Mouse (Mus musculus): ENCODE data around the gene Card14.
A peak's percentile ranks its signal among the peaks of the same experiment; 100 is the strongest.
"Not testable (repeated sequence)": the region's sequence is repeated elsewhere in the genome, so short reads cannot be mapped to it uniquely, and the experiment has no call there.

Gene Card14

DNA sequence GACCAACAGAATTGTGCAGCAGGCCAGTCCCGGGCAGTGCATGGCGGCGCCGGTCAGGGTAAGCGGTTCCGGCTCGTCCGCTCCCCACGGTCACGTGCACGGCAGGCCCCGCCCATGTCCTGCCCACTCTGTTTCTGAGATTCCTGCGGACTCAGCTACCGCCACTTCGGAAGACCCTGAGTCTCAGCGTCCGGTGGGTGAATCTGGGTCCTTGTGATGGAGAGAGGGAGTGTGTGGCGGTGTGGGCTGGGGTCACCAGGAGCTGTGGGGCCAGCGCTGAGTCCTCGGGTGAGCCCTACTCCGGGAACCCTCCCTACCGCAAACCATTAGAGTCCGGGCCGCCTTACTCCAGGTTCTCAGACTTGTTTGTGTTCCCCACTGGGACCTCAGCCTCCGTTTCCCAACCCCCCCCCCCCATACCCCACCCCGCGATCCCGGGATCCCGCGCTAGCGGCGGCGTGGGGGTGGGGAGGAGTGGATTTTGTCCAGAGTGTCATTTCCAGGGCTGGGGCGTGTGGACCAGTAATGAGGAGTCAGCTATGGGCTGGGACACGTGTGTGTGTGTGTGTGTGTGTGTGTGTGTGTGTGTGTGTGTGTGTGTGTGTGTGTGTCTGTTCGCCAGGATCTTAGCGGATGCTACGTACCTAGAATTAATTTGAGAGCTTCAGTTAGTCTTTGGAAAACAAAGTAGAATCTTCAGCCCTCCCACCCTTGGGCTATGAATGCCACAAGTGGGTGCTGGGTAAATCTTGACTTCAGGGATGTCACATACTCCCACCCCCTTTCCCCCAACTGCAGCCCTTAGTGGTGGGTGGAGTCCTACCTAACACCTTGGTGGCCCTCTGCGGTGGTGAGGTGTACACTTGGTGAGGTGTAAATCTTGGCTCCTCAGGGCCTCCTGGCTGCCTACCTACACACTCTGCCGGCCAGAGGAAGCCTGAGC, 48.1 kb downstream of the Card14 start, which contains the start of the genes Sgsh and Slc26a11:
TSS of gene Sgsh (minus strand) at position 94 of the 943 bp plus-strand sequence.
TSS of gene Slc26a11 (plus strand) at position 115 of the 943 bp plus-strand sequence.
- peak; percentile 87 to 89 for DNase-seq (ENCODE audit: low spot score in 2 of 2)

DNA sequence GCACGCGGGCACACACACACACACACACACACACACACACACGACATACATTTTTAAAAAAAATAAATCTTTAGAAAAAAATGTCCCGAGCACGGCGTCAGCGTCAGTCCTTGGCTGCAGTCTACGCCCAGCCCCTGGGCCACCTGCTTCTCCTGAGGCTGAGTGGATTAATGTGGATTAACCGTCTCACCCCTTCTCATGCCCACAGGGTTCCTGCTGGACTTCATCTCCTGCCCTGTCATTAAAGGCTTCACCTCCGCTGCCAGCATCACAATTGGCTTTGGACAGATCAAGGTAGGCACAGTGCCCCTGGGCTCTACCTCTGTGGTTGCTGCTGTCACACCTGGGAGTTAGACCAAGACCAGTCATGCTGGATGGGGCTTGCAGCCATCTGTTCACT, 51.5 kb downstream of the Card14 start:
- DNase-seq (ENCODE audit: low spot score in 2 of 2): no peak

GRCm38 (mm10) chr11:119362769-119363533, 55.4 kb downstream of the Card14 start:
- no peak for DNase-seq (ENCODE audit: low spot score in 2 of 2)

GRCm38 (mm10) chr11:119363534-119364145, 56.1 kb downstream of the Card14 start:
- peak; percentile 49 to 68 for DNase-seq (ENCODE audit: low spot score in 2 of 2)

GRCm38 (mm10) chr11:119375425-119375824, 67.9 kb downstream of the Card14 start:
- no peak for DNase-seq (ENCODE audit: low spot score in 2 of 2)

- no peak for DNase-seq (ENCODE audit: low spot score in 2 of 2)
Measured at GRCm38 (mm10) chr11:119377326-119377725, 69.8 kb downstream of the Card14 start.

DNA sequence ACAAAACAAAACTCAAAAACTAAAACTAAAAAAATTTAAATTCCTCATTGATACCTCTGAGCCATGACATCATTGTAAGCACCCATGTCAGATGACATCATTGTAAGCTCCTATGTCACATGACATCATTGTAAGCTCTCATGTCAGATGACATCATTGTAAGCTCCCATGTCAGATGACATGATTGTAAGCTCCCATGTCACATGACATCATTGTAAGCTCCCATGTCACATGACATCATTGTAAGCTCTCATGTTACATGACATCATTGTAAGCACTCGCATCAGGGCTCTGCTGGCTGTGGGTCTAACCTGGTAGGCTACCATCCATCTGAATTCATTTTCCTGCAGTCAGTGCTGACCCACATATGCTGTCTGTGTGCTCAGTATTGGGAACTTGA, 71.0 kb downstream of the Card14 start:
- DNase-seq (ENCODE audit: low spot score in 2 of 2): no peak

- no peak for DNase-seq (ENCODE audit: low spot score in 2 of 2)
Measured at GRCm38 (mm10) chr11:119381631-119382337, 74.2 kb downstream of the Card14 start.

GRCm38 (mm10) chr11:119382338-119382850, 74.8 kb downstream of the Card14 start:
- no peak for DNase-seq (ENCODE audit: low spot score in 2 of 2)

GRCm38 (mm10) chr11:119384904-119385303, 77.3 kb downstream of the Card14 start:
- no peak for DNase-seq (ENCODE audit: low spot score in 2 of 2)

DNA sequence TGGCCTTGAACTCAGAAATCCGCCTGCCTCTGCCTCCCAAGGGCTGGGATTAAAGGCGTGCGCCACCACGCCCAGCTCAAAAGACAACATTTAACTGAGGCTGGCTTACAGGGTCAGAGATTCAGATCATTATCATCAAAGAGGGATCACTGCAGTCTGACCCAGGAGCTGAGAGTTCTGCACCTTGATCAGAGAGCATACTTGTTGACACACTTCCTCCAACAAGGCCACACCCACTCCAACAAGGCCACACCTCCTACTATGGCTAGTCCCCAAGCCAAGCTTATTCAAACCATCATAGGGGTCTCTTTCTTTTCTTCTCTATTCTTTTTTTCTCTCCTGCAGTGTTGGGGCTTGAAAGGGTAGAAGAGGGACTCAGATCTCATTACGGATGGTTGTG, 78.7 kb downstream of the Card14 start:
- no peak for DNase-seq (ENCODE audit: low spot score in 2 of 2)

GRCm38 (mm10) chr11:119387273-119387672, 79.7 kb downstream of the Card14 start:
- not testable (repeated sequence) for DNase-seq (ENCODE audit: low spot score in 2 of 2)

- peak; percentile 73 to 82 for DNase-seq (ENCODE audit: low spot score in 2 of 2)
Measured at GRCm38 (mm10) chr11:119389851-119390270, 82.3 kb downstream of the Card14 start.

DNA sequence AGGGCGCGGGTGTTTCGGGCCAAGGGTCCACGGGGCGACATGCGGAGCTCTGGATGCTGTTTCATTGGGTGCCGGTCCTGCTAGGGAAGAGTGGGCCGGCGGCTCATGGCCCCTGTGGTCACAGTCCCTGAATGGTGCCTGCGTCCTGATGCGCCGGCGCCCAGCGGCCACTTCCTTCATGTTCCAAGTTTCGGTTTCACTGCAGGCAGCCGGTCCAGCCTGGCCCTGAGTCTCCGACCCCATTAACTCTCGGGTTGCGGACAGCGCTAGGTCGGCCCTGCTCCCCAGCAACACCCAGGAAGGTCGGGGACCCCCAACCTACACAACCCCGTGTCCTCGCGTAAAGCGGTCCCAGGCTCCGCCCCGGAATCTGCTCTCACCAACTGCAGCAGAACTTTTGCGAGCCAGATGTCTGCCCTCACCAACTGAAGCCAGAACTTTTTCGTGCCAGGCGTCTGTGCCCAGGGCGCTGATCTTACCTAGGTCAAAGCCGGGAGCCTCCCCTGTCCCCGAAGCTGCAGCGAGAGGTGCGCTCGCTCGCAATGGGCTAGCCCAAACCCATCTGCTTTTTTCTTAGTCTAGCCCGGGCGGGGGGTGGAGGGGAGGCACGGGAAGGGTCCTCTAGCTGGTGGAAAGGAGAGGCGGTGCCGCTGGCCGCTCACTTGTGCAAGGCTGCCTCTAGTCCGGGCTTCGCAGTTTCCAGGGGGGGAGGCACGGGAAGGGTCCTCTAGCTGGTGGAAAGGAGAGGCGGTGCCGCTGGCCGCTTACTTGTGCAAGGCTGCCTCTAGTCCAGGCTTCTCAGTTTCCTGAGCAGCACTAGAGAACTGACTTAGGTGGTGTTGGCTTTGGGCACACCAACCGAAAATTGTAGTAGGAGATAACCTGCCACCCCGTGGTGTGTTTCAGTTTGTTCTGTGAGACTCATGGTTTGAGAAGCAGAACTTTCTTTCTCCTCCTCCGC, 83.0 kb downstream of the Card14 start:
- peak; percentile 84 to 85 for DNase-seq (ENCODE audit: low spot score in 2 of 2)

GRCm38 (mm10) chr11:119391386-119392000, 83.9 kb downstream of the Card14 start:
- no peak for DNase-seq (ENCODE audit: low spot score in 2 of 2)

DNA sequence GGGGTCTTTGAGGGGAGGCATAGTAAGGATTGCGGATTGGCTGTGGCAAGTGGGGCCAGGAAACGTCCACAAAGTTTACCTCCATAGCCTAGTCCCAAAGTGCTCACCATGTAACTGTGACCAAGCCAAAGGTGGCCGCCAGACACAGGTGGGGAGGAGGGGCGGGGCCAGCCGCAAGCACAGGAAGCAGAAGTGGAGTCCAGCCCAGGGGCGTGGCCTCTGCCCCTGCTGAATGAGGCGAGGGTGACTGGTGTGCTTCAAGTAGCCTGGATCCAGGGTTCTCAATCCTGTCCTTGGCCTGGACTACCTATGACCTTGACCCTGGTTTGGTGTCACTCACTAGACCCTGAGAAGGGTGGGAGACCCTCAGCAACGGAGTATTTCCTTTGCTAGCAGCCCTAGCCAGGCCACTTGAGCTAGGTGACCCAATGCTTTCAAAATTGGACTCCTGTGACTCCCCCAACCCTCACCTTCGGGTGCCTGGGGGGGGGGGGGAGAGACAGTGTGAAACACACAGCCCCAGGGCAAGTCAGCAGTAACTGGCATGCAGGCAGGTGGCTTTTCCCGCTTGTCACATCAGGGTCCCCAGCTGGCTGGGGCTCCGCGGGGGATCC, 84.5 kb downstream of the Card14 start:
- DNase-seq (ENCODE audit: low spot score in 2 of 2): peak; percentile 55 to 68

- DNase-seq (ENCODE audit: low spot score in 2 of 2): peak; percentile 82 to 84
Measured at GRCm38 (mm10) chr11:119392800-119393482, 85.4 kb downstream of the Card14 start, which contains the start of gene Rnf213. Gene Rnf213 (plus strand): TSS chr11:119393100.

DNA sequence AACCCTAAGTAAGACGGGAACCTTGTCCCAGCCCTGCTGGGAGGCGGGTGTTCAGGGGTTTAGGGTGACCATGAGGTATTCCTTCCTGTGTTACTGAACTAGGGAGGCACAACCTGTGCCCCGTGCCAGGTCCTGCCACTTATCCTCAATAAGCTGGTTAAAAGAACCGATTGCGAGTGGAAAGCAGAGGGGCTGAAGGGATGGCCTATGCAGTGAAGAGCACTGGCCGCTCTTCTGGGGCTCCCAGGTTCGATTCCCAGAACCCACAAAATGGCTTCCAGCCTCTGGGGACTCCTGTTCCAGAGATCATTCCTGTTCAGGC, 85.9 kb downstream of the Card14 start:
- DNase-seq (ENCODE audit: low spot score in 2 of 2): no peak

Measured in heart, adult 9 months (tissue).